Mouse (Mus musculus) liver, embryonic 14.5 days (tissue): ENCODE measurements around the gene Krt23. TPM values are rescaled to one million over a fixed set of nuclear protein-coding genes. Genes with fewer than 3 reads are reported as not detected.

Source experiments
- ATAC-seq: fragments of 200-750 bp; cut with Nextera tagmentation; 2 replicates; pipeline ENCODE4 v1.8.0; 2017; ENCODE audit warnings: moderate number of reproducible peaks, mild to moderate bottlenecking, moderate library complexity; ENCODE audit not compliant: insufficient read depth
- DNase-seq, 3 experiments: peaks; one replicate each; pipeline ENCODE4 v3.0.0-alpha.2; 2012 to 2013; ENCODE audit warnings: low read depth in 3 of 3, low spot score in 3 of 3
- H3K27ac ChIP-seq: fragments of 300-500 bp; sonication (generic); 2 replicates; pipeline ENCODE4 v1.5.1; 2014; ENCODE audit warnings: moderate library complexity, mild to moderate bottlenecking, control low read depth, inconsistent platforms
- H3K27me3 ChIP-seq: fragments of 300-500 bp; sonication (generic); 2 replicates; pipeline ENCODE4 v1.6.1; 2014; ENCODE audit warnings: mild to moderate bottlenecking, low read length, moderate library complexity; ENCODE audit not compliant: control insufficient read depth, insufficient read depth
- H3K36me3 ChIP-seq: fragments of 300-500 bp; sonication (generic); replicated peaks from 2 replicates; pipeline ENCODE4 v1.6.1; 2014; ENCODE audit warnings: low read depth; ENCODE audit not compliant: control insufficient read depth, insufficient read depth
- H3K4me1 ChIP-seq, 2 experiments: fragments of 200-500 bp in 1 of 2; fragments of 300-500 bp in 1 of 2; sonication (generic) in 1 of 2; replicated peaks; 2 replicates each; pipeline ENCODE4 v1.6.1; 2012 to 2014; ENCODE audit warnings: antibody characterized with exemption in 1 of 2, inconsistent platforms in 1 of 2, low read length in 1 of 2; ENCODE audit not compliant: control insufficient read depth in 2 of 2, insufficient read depth in 2 of 2
- H3K4me2 ChIP-seq: fragments of 300-500 bp; sonication (generic); 2 replicates; pipeline ENCODE4 v1.6.1; 2014; ENCODE audit warnings: low read depth, mild to moderate bottlenecking, control low read depth, moderate library complexity
- H3K4me3 ChIP-seq, 2 experiments: fragments of 200-500 bp in 1 of 2; fragments of 300-500 bp in 1 of 2; sonication (generic) in 1 of 2; 2 replicates each; pipeline ENCODE4 v1.5.1; 2012 to 2014; ENCODE audit warnings: low read depth in 2 of 2, low read length in 2 of 2, mild to moderate bottlenecking in 2 of 2, control low read depth in 1 of 2, inconsistent platforms in 1 of 2, moderate library complexity in 1 of 2; ENCODE audit not compliant: insufficient read depth in 1 of 2
- H3K9ac ChIP-seq: fragments of 300-500 bp; sonication (generic); replicated peaks from 2 replicates; pipeline ENCODE4 v1.6.1; 2014; ENCODE audit warnings: mild to moderate bottlenecking, control low read depth, moderate library complexity
- H3K9me3 ChIP-seq: fragments of 300-500 bp; sonication (generic); 2 replicates; pipeline ENCODE4 v1.6.1; 2016; ENCODE audit warnings: low read length, mixed read lengths; ENCODE audit not compliant: control insufficient read depth
- CTCF ChIP-seq: IDR thresholded peaks from 2 replicates; pipeline ENCODE4 v1.5.1; 2016; ENCODE audit warnings: antibody characterized with exemption, low read depth, control low read depth
- EP300 ChIP-seq: IDR thresholded peaks from 2 replicates; pipeline ENCODE4 v1.6.1; 2016; ENCODE audit warnings: antibody characterized with exemption, low read depth
- WGBS: fragments of 180-500 bp; shearing (Covaris S2); extraction: QIAGEN DNeasy Blood & Tissue Kit; methylation state at CpG from one replicate; pipeline ENCODE4 v1.1.7; 2014; ENCODE audit not compliant: insufficient replicate concordance; 5-methylcytosine and 5-hydroxymethylcytosine counted together
- polyA plus RNA-seq, 2 experiments: library from polyadenylated mRNA; depleted of rRNA in 1 of 2; stranded (reverse) in 1 of 2; unstranded in 1 of 2; fragments of >200 nt; fragmentation: Nextera tagmentation in 1 of 2; extraction: Ambion mirVana in 1 of 2; gene quantifications; 2 replicates each; pipeline versions ENCODE4 v1.2.1 to v1.2.3; 2012 to 2014

Gene Krt23
- polyA plus RNA-seq (2012; rRNA removed) (0.24 and 0.32 TPM in 2 replicates), polyA plus RNA-seq (2014; fragmentation: Nextera tagmentation; extraction: Ambion mirVana) (0.24 and 1.00 TPM in 2 replicates)

- Histone ChIP-seq H3K9ac (no peak within 1 kb of the TSS), H3K27me3 (no peaks in the 10 kb centered on the region), H3K4me3 (no peak within 1 kb of the TSS), H3K9me3 (no peaks in the 10 kb centered on the region), H3K36me3 (no peaks in the 10 kb centered on the region), H3K4me2 (no peak within 1 kb of the TSS), H3K4me1 (peaks cover 0 to 3% of the 10 kb centered on the region in 2 experiments; a peak in 2 of 4 replicates), H3K27ac (no peak within 1 kb of the TSS)
- no peak for ATAC-seq
- DNase-seq, result no peak
- no peak for TF ChIP-seq EP300
- no peak for TF ChIP-seq CTCF
- WGBS, result 60% methylated on average over 22 of the region's 22 CpGs
These were observed at the start of gene Krt23 for GRCm38 (mm10) chr11:99492733-99493573. Gene Krt23 (minus strand): TSS chr11:99493137.

- no peak overlapping the region for H3K4me2 ChIP-seq
- no peaks in the 10 kb centered on the region for H3K4me1 ChIP-seq
- H3K27me3 ChIP-seq, result no peaks in the 10 kb centered on the region
- no peak overlapping the region for H3K4me3 ChIP-seq
- no peaks in the 10 kb centered on the region for H3K9me3 ChIP-seq
- ATAC-seq (no peak), DNase-seq (no peak)
- no peaks in the 10 kb centered on the region for H3K36me3 ChIP-seq
- WGBS, result 75% methylated on average over 9 of the region's 9 CpGs
- no peak for TF ChIP-seq EP300
- no peak for TF ChIP-seq CTCF
- no peak overlapping the region for H3K9ac ChIP-seq
- no peak overlapping the region for H3K27ac ChIP-seq
These were observed 46.8 kb upstream of the Krt23 start for GRCm38 (mm10) chr11:99539721-99540120.

GRCm38 (mm10) chr11:99521288-99521860 is 28.4 kb upstream of the Krt23 start, which contains the start of gene Krt39:
Gene Krt39 (minus strand): TSS chr11:99521338.
- TF ChIP-seq CTCF (no peak), EP300 (no peak)
- Histone ChIP-seq H3K4me1 (no peaks in the 10 kb centered on the region), H3K9me3 (no peaks in the 10 kb centered on the region), H3K27ac (no peak within 1 kb of the TSS), H3K9ac (no peak within 1 kb of the TSS), H3K27me3 (no peaks in the 10 kb centered on the region), H3K4me3 (no peak within 1 kb of the TSS), H3K4me2 (no peak within 1 kb of the TSS), H3K36me3 (no peaks in the 10 kb centered on the region)
- WGBS, result 67% methylated on average over 13 of the region's 13 CpGs
- no peak for DNase-seq
- ATAC-seq, result no peak

- WGBS, result 61% methylated on average over 8 of the region's 8 CpGs
- Histone ChIP-seq H3K4me3 (no peak overlapping the region), H3K27me3 (no peaks in the 10 kb centered on the region), H3K27ac (no peak overlapping the region), H3K36me3 (no peaks in the 10 kb centered on the region), H3K4me2 (no peak overlapping the region), H3K9ac (no peak overlapping the region), H3K4me1 (no peaks in the 10 kb centered on the region), H3K9me3 (no peaks in the 10 kb centered on the region)
- TF ChIP-seq CTCF (no peak), EP300 (no peak)
- ATAC-seq, result no peak
- no peak for DNase-seq
These were observed 21.2 kb upstream of the Krt23 start for GRCm38 (mm10) chr11:99514098-99514497.

- TF ChIP-seq EP300 (no peak), CTCF (no peak)
- H3K4me2 ChIP-seq, result no peak overlapping the region
- no peaks in the 10 kb centered on the region for H3K9me3 ChIP-seq
- H3K4me3 ChIP-seq, result no peak overlapping the region
- DNase-seq (no peak), ATAC-seq (no peak)
- no peak overlapping the region for H3K27ac ChIP-seq
- WGBS, result 64% methylated on average over 9 of the region's 9 CpGs
- no peaks in the 10 kb centered on the region for H3K4me1 ChIP-seq
- no peak overlapping the region for H3K9ac ChIP-seq
- no peaks in the 10 kb centered on the region for H3K27me3 ChIP-seq
- no peaks in the 10 kb centered on the region for H3K36me3 ChIP-seq
These were observed 7.3 kb upstream of the Krt23 start for GRCm38 (mm10) chr11:99500095-99500805.
